Mouse (Mus musculus): ENCODE measurements around the gene Usp20.

DNA sequence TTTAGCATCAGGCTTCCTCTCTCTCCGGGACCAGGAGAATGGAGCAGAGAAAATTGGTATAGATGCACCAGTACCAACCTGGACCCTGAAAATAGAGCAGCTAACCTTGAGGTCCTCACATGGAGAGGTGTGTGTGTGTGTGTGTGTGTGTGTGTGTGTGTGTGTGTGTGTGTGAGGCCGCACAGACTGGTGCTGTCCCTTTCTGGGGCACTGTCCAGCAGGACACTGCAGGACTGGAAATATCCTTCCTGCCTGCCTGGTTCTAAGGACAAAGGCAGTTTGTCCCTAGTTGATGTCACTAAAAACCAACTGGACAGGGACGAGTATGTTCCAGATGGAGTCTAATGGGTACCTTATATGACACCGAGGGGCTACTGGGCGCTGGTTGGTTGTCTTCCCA, 41.9 kb downstream of the Usp20 start:
- no peak for TF ChIP-seq CTCF (conservative IDR thresholded peaks at IDR 0.05 in 1 of 2, IDR thresholded peaks at IDR 0.05 in 1 of 2; ENCODE audit: low read depth in 2 of 2, low read length in 2 of 2)
- no peak; the same call in 1 of the 2 replicates for TF ChIP-seq POLR2A (IDR thresholded peaks at IDR 0.05; ENCODE audit: low read depth, low read length)
- no peak for TF ChIP-seq NELFE (IDR thresholded peaks at IDR 0.05; ENCODE audit: low read depth, low read length)
- TF ChIP-seq HCFC1 (IDR thresholded peaks at IDR 0.05; ENCODE audit: low read depth, low read length): no peak
- TF ChIP-seq ZKSCAN1 (IDR thresholded peaks at IDR 0.05; ENCODE audit: borderline replicate concordance, low read depth, low read length): no peak
- TF ChIP-seq KAT2A (IDR thresholded peaks at IDR 0.05; ENCODE audit: insufficient replicate concordance, low read length): no peak
- TF ChIP-seq NRF1 (IDR thresholded peaks at IDR 0.05; ENCODE audit: low read depth, low read length): no peak
- no peak for TF ChIP-seq TCF12 (IDR thresholded peaks at IDR 0.05; ENCODE audit: low read depth, low read length)
- TF ChIP-seq EP300 (IDR thresholded peaks at IDR 0.05; ENCODE audit: low read length): no peak
- no peak for TF ChIP-seq USF1 (IDR thresholded peaks at IDR 0.05; ENCODE audit: low read depth, low read length)

Measured in CH12.LX (cell line).